Mouse (Mus musculus) urinary bladder, postnatal 4 days (tissue): ENCODE data around the gene Adat3.

Source experiments
- DNase-seq, 2 experiments: peaks; one replicate each; pipeline ENCODE4 v3.0.0; 2021 to 2022; ENCODE audit warnings: low spot score in 2 of 2

The Adat3 gene

DNA sequence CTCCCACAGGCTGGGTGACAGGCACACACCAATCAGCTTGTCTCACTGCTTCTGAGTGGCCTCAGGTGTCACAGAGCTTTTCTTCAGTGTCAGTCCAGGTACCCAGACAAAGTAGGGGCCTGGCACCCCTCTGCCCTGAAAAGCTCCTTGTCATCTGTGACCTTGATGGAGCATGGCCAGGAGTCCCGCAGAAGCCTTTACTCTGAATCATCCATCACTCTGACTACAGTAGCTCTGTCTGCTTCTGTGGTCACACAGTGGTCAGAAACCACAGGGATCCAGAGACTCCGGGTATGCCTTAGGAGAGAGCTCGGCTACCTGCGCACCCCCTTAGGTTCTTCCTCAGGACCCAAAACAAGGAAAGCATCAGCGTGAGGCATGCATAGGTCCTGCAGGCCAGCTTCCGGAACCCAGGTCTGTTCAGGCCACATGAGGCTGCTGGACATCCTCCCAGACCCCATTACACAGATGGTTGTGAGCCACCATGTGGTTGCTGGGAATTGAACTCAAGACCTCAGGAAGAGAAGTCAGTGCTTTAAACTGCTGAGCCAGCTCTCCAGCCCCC lies 50.6 kb downstream of the Adat3 start:
- no peak for DNase-seq

DNA sequence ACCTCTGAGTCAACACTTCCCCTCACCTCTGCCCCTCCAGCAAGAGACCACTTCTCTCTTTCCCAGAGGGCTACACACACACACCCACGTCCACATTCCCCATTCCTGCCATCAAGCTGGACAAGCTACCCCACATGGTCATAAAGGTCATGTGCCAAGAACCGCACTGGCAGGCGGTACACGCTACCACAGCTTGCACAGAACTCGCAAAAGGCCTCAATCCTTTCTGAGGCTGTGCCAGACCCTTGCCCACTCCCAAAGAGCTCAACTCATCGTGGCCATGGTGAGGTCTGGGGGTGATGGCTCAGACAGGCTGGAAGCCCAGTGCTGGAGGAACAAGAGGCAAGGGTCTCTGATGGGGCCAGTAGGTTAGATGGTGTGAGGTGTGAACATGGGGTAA lies 52.2 kb downstream of the Adat3 start:
- DNase-seq = no peak

DNA sequence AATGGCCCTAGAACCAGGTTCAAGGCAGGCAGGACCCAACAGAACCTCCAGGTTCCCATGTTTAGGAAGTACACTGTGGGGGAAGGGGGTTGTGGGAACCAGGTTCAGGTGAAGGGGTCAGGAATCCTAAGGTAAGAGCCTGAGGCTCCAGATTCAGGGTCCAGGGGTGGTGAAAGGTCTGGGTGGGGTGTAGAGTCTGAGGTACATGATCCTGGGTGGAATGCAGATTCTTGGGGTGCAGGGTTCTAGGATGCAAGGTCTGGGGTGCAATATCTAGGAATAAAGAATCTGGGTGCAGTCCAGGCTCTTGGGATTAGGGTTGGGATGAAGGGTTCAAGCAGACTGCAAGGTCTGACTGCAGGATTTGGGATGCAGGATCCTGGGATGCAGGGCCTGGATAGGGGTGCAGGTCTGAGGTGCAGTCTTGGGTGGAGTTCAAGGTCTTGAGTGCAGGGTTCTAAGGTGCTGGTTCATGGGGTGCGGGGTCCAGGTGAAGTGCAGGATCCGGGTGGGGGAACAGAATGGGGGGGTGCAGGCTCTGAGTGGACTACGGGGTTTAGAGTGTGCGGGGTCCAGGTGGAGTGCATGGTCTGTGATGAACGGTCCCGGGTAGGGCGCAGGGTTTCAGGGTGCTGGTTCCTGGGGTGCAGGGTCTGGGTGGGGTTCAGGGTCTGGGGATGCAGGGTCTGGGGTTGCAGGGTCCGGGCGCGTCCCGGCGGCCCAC lies 52.9 kb downstream of the Adat3 start:
- DNase-seq = no peak

DNA sequence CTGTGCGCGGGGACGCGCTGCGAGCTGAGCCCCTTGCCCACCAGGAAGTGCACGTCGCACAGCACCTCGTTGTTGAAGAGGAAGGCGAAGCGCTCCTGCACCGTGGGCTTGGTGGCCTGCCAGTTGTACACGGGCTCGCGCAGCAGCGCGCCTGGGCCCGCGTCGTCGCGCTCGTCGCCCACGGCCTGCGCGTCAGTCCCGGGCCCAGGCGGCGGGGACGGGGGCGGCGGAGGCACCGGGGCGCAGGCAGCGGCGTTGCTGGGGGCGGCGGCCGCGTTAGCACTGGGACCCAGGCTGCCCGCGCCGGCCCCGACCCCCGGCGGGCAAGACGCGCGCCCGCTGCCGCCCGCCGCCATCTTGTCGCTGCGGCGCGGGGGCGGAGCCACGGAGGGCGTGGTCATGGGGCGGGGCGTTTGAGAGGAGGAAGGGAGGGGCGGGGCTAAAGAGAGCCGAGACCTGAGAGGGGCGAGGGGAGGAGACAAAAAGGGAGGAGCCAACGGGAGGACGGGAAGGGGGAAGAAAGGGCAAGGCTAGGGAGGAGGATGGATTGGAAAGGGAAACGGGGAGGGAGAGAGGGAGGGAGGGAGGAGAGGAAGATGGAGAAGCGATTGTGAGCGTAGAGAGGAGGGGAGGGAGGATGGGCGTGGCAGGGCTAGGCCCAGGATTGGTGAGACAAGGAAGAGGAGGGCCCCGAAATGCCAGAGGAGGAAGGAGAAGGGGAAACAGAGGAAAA lies 53.6 kb downstream of the Adat3 start:
- peak; percentile 93 to 99 for DNase-seq

DNA sequence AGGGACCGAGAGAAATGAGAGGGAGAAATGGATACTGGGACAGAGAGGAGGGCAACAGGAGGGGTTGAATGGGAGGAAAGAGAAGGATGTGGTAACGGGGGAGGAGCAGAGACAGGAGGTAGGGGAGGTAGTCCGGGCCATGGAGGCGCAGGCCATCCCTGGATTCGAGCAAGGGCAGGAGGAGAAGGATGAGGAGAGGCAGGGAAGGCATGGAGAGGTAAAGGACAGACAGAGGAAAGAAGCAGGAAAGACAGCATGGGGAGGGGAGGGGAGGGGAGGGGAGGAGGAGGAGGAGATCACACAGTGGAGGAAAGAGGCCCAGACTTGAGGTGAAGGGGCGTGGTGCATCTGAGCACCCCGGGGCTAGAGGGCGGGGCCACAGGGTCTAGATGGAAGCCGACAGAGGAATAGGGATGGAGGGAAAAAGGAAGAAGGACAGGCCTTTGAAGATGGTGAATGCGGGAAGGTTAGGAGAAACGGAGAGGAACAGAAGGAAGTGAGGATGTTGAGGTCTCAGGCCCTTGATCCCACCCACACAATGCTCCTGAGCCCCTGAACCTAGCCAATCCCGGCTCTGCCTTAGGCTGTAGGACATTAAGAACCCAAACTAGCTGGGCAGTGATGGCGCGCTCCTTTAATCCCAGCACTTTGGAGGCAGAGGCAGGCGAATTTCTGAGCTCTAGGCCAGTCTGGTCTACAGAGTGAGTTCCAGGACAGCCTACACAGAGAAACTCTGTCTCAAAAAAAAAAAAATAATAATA lies 54.4 kb downstream of the Adat3 start, which contains the start of gene Btbd2:
Btbd2 (minus strand) TSS at position 209 of the 761 bp plus-strand sequence.
- DNase-seq = no peak
